Mouse (Mus musculus): ENCODE results near the gene Gm29776.

DNA sequence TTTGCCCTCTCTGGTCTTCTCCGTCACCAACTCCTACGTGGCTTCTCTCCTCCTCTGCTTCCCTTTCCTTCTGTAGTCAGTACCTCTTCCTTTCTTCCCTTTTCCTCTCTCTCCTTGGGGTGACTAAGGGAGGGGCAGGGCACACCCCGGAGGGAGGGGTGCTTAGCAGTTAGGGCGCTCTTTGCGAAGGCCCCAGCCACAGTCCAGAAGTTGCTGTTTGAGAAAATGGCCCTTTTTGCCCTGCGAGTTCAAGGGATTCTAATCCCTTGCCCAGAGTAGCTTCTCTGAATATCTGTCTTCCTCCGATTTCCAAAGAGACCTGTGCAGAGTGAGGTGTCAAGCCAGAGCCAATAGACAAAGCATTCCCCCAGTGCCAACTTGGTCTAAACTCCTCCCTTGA lies 13.4 kb upstream of the Gm29776 start, which contains the start of gene Cebpe:
- no peak for TF ChIP-seq CTCF (IDR thresholded peaks at IDR 0.05; ENCODE audit: control insufficient read depth, insufficient read depth, low read length)
- no peak for TF ChIP-seq POLR2A (IDR thresholded peaks at IDR 0.05; ENCODE audit: borderline replicate concordance, control insufficient read depth, low read depth, low read length)
